Mouse (Mus musculus): ENCODE data around the gene Sh2b2. TPM values are rescaled to one million over a fixed set of nuclear protein-coding genes. Genes with fewer than 3 reads are reported as not detected.
A peak's percentile ranks its signal among the peaks of the same experiment; 100 is the strongest.

The Sh2b2 gene
- polyA plus RNA-seq, 1 experiment from 2014 or later: 2.6 TPM

- no peak for ATAC-seq
- no peaks in the 10 kb centered on the region for H3K9me3 ChIP-seq (replicated peaks)
- H3K27ac ChIP-seq: peak overlapping the region; percentile 48
- peak overlapping the region; percentile 82 for H3K9ac ChIP-seq
- no peaks in the 10 kb centered on the region for H3K27me3 ChIP-seq (replicated peaks)
- H3K4me1 ChIP-seq: peaks cover 20% of the 10 kb centered on the region
- H3K36me3 ChIP-seq: peaks cover 28% of the 10 kb centered on the region
- H3K4me3 ChIP-seq: peak overlapping the region; percentile 88
- 38% methylated on average over 11 of the region's 11 CpGs for WGBS (ENCODE audit: insufficient replicate concordance)
- H3K4me2 ChIP-seq: peak overlapping the region; percentile 94
Measured at GRCm38 (mm10) chr5:136199526-136199925, 46.8 kb downstream of the Sh2b2 start.

GRCm38 (mm10) chr5:136198474-136199391 lies 47.6 kb downstream of the Sh2b2 start, which contains the start of gene Prkrip1:
Gene Prkrip1 (minus strand): TSS chr5:136198963.
- H3K27ac ChIP-seq: peak within 1 kb of the TSS; percentile 79
- H3K4me3 ChIP-seq: peak within 1 kb of the TSS; percentile 88
- H3K27me3 ChIP-seq (replicated peaks): no peaks in the 10 kb centered on the region
- WGBS (ENCODE audit: insufficient replicate concordance): under 1% methylated on average over 62 of the region's 62 CpGs
- peaks cover 20% of the 10 kb centered on the region for H3K4me1 ChIP-seq
- H3K4me2 ChIP-seq: peak within 1 kb of the TSS; percentile 94
- H3K36me3 ChIP-seq: peaks cover 36% of the 10 kb centered on the region
- H3K9ac ChIP-seq: peak within 1 kb of the TSS; percentile 82
- H3K9me3 ChIP-seq (replicated peaks): no peaks in the 10 kb centered on the region
- peak; percentile 90 for ATAC-seq

DNA sequence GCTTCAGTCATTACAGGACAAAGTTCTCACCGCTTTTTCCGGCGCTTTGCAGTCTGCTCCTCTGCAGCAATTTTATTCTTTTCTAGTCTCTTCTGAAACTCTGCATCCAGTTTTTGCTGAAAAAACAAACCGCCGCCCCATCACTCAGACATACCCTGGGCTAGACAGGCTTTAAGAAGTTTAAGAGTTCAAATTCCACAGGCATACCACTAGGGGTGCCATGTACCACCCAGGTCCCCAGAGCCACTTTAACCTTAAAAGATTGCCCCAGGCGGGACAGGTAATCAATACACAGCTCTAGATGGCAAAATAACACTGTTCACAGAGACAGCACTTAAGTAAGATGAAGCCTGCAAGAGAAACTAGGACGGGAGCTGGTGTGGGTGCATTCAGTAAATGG lies 54.5 kb downstream of the Sh2b2 start:
- Histone ChIP-seq H3K27ac (no peak overlapping the region), H3K9me3 (replicated peaks) (no peaks in the 10 kb centered on the region), H3K4me2 (no peak overlapping the region), H3K36me3 (peaks cover 96% of the 10 kb centered on the region), H3K4me1 (no peaks in the 10 kb centered on the region; the same call in 1 of the 2 replicates), H3K4me3 (no peak overlapping the region), H3K9ac (no peak overlapping the region), H3K27me3 (replicated peaks) (no peaks in the 10 kb centered on the region)
- ATAC-seq: no peak
- 80% methylated on average over 7 of the region's 7 CpGs for WGBS (ENCODE audit: insufficient replicate concordance)

DNA sequence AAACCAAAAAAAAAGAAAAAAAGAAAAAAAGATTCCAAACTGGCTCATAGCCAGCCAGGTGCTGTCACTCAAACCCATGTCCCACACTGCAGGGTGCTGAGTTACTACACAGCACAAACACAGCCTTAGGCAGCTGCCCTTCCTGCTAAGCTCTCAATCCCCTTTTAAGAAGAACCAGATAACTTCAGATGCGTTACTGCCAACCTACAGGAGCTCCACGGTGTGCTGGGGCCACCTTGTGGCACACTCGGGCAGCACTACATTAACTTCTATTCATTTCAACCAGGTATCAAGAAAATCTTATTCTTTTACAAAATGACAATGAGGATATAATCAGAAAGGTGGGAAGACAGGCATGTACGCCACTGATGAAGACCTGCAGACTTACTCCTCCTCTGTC lies 59.6 kb downstream of the Sh2b2 start:
- H3K36me3 ChIP-seq: peaks cover 95% of the 10 kb centered on the region
- no peak for ATAC-seq

DNA sequence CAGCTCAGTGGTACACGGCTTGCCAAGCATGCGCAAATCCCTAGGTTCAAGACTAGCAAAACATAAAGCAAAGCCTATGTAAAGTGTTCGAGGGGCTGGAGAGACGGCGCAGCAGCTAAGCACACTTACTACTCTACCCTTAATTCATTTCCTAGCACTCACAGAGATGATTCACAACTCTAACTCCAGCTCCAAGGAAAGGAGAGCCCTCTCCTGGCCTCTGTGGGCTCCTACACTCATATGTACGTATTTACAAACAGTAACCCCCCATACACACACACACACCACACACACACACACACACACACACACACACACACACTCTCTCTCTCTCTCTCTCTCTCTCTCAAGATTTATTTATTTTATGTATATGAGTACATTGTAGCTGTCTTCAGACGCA lies 62.6 kb downstream of the Sh2b2 start:
- H3K4me2 ChIP-seq: no peak overlapping the region

More for the DNA sequence above, 59.6 kb downstream of the Sh2b2 start:
- Histone ChIP-seq H3K9me3 (replicated peaks) (no peaks in the 10 kb centered on the region), H3K27ac (no peak overlapping the region), H3K4me2 (no peak overlapping the region), H3K4me3 (no peak overlapping the region), H3K9ac (no peak overlapping the region), H3K27me3 (replicated peaks) (no peaks in the 10 kb centered on the region), H3K4me1 (peaks cover 15% of the 10 kb centered on the region)
- WGBS (ENCODE audit: insufficient replicate concordance): 32% methylated on average over 4 of the region's 4 CpGs

DNA sequence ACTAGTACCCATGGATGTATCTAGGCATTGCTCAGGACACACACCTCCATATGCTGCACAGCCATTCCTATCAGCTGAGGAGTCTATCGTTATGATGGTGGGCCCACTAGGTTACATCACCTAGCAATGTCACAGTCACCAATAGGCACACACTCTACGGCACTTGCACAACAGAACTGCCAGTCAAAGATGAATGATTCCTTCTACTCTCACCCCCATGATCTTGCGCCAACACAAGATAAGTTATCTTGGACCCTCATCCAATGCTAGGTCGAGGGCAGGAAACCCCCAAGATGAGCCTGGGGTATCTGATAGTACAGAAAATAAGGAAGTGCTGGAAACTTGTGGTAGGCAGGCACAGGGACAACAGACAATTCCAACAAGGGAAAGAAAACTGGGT lies 63.5 kb downstream of the Sh2b2 start:
- H3K9ac ChIP-seq: no peak overlapping the region
- 28% methylated on average over 4 of the region's 4 CpGs for WGBS (ENCODE audit: insufficient replicate concordance)
- no peak overlapping the region for H3K4me2 ChIP-seq
- peaks cover 15% of the 10 kb centered on the region for H3K4me1 ChIP-seq
- no peaks in the 10 kb centered on the region for H3K27me3 ChIP-seq (replicated peaks)
- no peak overlapping the region for H3K4me3 ChIP-seq
- peaks cover 96% of the 10 kb centered on the region for H3K36me3 ChIP-seq
- no peak overlapping the region for H3K27ac ChIP-seq
- no peaks in the 10 kb centered on the region for H3K9me3 ChIP-seq (replicated peaks)
- no peak for ATAC-seq

More for the DNA sequence above, 62.6 kb downstream of the Sh2b2 start:
- Histone ChIP-seq H3K27ac (no peak overlapping the region), H3K4me3 (no peak overlapping the region), H3K4me1 (peaks cover 15% of the 10 kb centered on the region), H3K36me3 (peaks cover 96% of the 10 kb centered on the region), H3K27me3 (replicated peaks) (no peaks in the 10 kb centered on the region), H3K9ac (no peak overlapping the region), H3K9me3 (replicated peaks) (no peaks in the 10 kb centered on the region)
- ATAC-seq: no peak
- 79% methylated on average over 7 of the region's 7 CpGs for WGBS (ENCODE audit: insufficient replicate concordance)

DNA sequence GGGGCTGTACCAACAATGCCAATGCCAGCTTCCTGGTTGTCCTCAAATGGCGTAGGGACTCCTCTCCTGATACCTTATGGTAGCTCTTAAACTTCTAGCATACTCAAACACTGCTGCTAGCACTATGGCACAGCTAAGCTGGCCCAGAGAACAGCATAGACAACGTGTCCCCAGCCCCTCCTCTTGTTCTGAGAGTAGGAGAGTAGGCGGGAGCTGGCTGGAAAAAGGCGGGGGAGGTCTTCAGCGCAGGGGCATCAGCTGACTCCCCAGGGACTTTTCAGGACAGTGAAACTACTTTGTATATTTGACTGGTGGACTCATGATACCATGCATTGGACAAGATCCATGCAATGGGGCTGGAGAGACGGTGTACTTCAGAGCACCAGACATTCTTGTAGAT lies 64.3 kb downstream of the Sh2b2 start:
- H3K4me2 ChIP-seq: no peak overlapping the region
- ATAC-seq: no peak
- H3K4me1 ChIP-seq: peaks cover 15% of the 10 kb centered on the region
- H3K9ac ChIP-seq: no peak overlapping the region
- H3K27ac ChIP-seq: no peak overlapping the region
- 79% methylated on average over 6 of the region's 6 CpGs for WGBS (ENCODE audit: insufficient replicate concordance)
- H3K36me3 ChIP-seq: peaks cover 99% of the 10 kb centered on the region
- H3K9me3 ChIP-seq (replicated peaks): no peaks in the 10 kb centered on the region
- H3K27me3 ChIP-seq (replicated peaks): no peaks in the 10 kb centered on the region
- no peak overlapping the region for H3K4me3 ChIP-seq

- Histone ChIP-seq H3K27ac (no peak overlapping the region), H3K4me3 (no peak overlapping the region), H3K27me3 (replicated peaks) (no peaks in the 10 kb centered on the region), H3K4me1 (peaks cover 15% of the 10 kb centered on the region), H3K4me2 (no peak overlapping the region), H3K9ac (no peak overlapping the region), H3K36me3 (peaks cover 94% of the 10 kb centered on the region), H3K9me3 (replicated peaks) (no peaks in the 10 kb centered on the region)
- WGBS (ENCODE audit: insufficient replicate concordance): 84% methylated on average over 6 of the region's 6 CpGs
- ATAC-seq: no peak
Measured at GRCm38 (mm10) chr5:136181197-136181596, 65.2 kb downstream of the Sh2b2 start.

GRCm38 (mm10) chr5:136179594-136179993 lies 66.8 kb downstream of the Sh2b2 start:
- Histone ChIP-seq H3K27ac (no peak overlapping the region), H3K9me3 (replicated peaks) (no peaks in the 10 kb centered on the region), H3K9ac (no peak overlapping the region), H3K36me3 (peaks cover 78% of the 10 kb centered on the region), H3K4me2 (no peak overlapping the region), H3K4me3 (no peak overlapping the region), H3K4me1 (peaks cover 15% of the 10 kb centered on the region), H3K27me3 (replicated peaks) (no peaks in the 10 kb centered on the region)
- WGBS (ENCODE audit: insufficient replicate concordance): 90% methylated on average over 5 of the region's 5 CpGs
- ATAC-seq: no peak

DNA sequence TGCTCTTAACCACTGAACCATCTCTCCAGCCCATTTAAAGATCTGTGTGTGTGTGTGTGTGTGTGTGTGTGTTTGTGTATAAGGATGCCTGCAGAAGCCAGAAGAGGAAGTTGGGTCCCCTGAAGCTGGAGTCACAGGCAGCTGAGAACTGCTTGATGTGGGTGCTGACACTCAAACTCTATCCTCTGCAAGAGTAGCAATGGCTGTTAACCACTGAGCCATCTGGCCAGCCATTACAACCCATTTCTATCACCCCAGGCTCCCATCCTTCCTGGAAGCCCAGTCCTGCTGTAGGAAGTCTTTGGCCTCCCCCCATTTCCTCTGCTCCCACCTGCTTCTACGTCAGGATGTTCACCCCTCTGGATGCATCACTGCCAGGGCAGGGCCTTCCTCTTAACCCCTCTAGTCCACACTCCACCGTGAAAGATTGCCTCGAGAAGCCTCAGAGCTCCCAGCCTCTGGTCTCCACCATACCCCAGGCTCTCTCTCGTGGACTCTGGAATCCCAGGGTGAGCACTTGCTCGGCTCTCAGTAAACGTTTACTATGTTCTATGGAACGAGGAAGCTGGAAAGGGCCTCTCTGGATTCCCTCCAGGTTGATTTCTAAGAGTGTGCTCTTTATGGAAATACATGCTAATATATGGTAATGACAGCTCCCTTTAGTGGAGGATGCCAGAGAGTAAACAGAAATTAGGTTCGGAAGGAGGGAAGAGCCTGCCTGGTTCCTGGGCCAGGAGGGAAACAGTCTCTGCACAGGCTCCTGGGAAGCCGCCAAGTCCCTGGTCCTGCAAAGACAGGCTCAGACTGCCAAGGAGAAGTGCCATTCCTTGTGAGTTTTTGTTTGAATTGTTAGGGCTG lies 72.5 kb downstream of the Sh2b2 start:
- H3K4me1 ChIP-seq: peaks cover 44% of the 10 kb centered on the region
- ATAC-seq: no peak
- peaks cover 21% of the 10 kb centered on the region for H3K36me3 ChIP-seq
- H3K4me2 ChIP-seq: no peak overlapping the region
- H3K9me3 ChIP-seq (replicated peaks): no peaks in the 10 kb centered on the region
- H3K27ac ChIP-seq: peak overlapping the region; percentile 48; the same call in 1 of the 2 replicates
- H3K27me3 ChIP-seq (replicated peaks): no peaks in the 10 kb centered on the region
- no peak overlapping the region for H3K4me3 ChIP-seq
- 40% methylated on average over 9 of the region's 9 CpGs for WGBS (ENCODE audit: insufficient replicate concordance)
- H3K9ac ChIP-seq: no peak overlapping the region

GRCm38 (mm10) chr5:136172939-136173338 lies 73.4 kb downstream of the Sh2b2 start:
- Histone ChIP-seq H3K36me3 (peaks cover 19% of the 10 kb centered on the region), H3K4me1 (peaks cover 44% of the 10 kb centered on the region), H3K9me3 (replicated peaks) (peaks cover 4% of the 10 kb centered on the region; the same call in 1 of the 2 replicates), H3K4me2 (no peak overlapping the region), H3K27ac (no peak overlapping the region), H3K27me3 (replicated peaks) (no peaks in the 10 kb centered on the region), H3K4me3 (no peak overlapping the region), H3K9ac (no peak overlapping the region)
- no peak for ATAC-seq
- 68% methylated on average over 9 of the region's 9 CpGs for WGBS (ENCODE audit: insufficient replicate concordance)
